33 mouse cellular contexts compared by ENCODE assay signal in the genomic region with DNA sequence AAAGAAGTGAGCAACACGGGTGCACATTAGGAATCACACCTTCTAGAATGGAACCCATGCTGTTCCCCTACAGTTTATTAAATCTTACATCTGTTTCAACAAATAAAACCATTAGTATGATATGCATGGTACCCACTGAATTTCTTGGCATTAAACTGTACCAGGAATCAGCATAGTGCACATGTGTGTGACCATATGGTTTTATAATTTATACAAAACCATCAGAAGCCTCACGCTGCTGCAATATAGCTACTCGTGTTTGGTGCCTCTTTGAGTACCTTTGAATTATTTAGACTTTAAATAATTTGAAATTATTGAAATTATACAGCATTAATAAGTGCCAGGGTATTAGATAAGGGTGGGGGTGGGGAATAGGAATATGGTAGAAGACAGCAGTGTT.
"Had no signal": no experiment of that assay in that cellular context is flagged by ENCODE, and none has a peak within 500 bp of the region (broad histone marks: within the 10 kb centered on the region; RNA-seq: fewer than 3 reads in every experiment).

No protein-coding gene starts in this region.

- ATAC-seq: hindbrain, embryonic 16.5 days; hindbrain, postnatal 0 days; inflammation-experienced regulatory T-cells, adult 6 months; intestine, embryonic 15.5 days; intestine, embryonic 16.5 days; intestine, postnatal 0 days had no signal

- H3K4me1 ChIP-seq: heart, embryonic 12.5 days; heart, embryonic 13.5 days; heart, embryonic 15.5 days; hindbrain, embryonic 10.5 days; hindbrain, embryonic 12.5 days; hindbrain, embryonic 13.5 days; hindbrain, embryonic 15.5 days; intestine, embryonic 15.5 days; kidney, embryonic 15.5 days had no signal

- H3K27ac ChIP-seq: heart, embryonic 13.5 days; heart, embryonic 15.5 days; hindbrain, embryonic 10.5 days; hindbrain, embryonic 12.5 days; hindbrain, embryonic 13.5 days; hindbrain, embryonic 14.5 days; hindbrain, embryonic 15.5 days; hindbrain, postnatal 0 days; intestine, embryonic 15.5 days; kidney, embryonic 15.5 days; kidney, postnatal 0 days; layer of hippocampus, adult 2 months; left cerebral cortex, adult 2 months had no signal

- H3K4me3 ChIP-seq: heart, embryonic 12.5 days; heart, embryonic 13.5 days; heart, embryonic 15.5 days; hindbrain, embryonic 10.5 days; hindbrain, embryonic 12.5 days; hindbrain, embryonic 13.5 days; hindbrain, embryonic 15.5 days; intestine, embryonic 15.5 days; kidney, embryonic 15.5 days; layer of hippocampus, adult 2 months; left cerebral cortex, adult 2 months had no signal

- H3K9me3 ChIP-seq: heart, embryonic 12.5 days; heart, embryonic 13.5 days; heart, embryonic 15.5 days; hindbrain, embryonic 10.5 days; hindbrain, embryonic 12.5 days; hindbrain, embryonic 13.5 days; hindbrain, embryonic 15.5 days; intestine, embryonic 15.5 days; kidney, embryonic 15.5 days had no signal

- H3K27me3 ChIP-seq: heart, embryonic 12.5 days; heart, embryonic 13.5 days; heart, embryonic 15.5 days; hindbrain, embryonic 12.5 days; hindbrain, embryonic 13.5 days; hindbrain, embryonic 15.5 days; intestine, embryonic 15.5 days; kidney, embryonic 15.5 days had no signal

- H3K9ac ChIP-seq: heart, embryonic 12.5 days; heart, embryonic 13.5 days; heart, embryonic 15.5 days; hindbrain, embryonic 12.5 days; hindbrain, embryonic 13.5 days; hindbrain, embryonic 14.5 days; hindbrain, embryonic 15.5 days; intestine, embryonic 15.5 days; kidney, embryonic 15.5 days had no signal

- DNase-seq: heart, postnatal 10 days; heart, postnatal 14 days; heart, postnatal 36 days; heart, postnatal 4 days; kidney, adult 11 months; kidney, adult 18-20 months; kidney, adult 2 months; kidney, adult 8-10 months; kidney, adult 9 months; kidney, postnatal 10 days; kidney, postnatal 14 days; kidney, postnatal 25 days; kidney, postnatal 36 days; kidney, postnatal 4 days; layer of hippocampus, adult 9-11 months had no signal

- H3K36me3 ChIP-seq: heart, embryonic 12.5 days; heart, embryonic 13.5 days; heart, embryonic 15.5 days; hindbrain, embryonic 10.5 days; hindbrain, embryonic 12.5 days; hindbrain, embryonic 13.5 days; hindbrain, embryonic 15.5 days; intestine, embryonic 15.5 days; kidney, embryonic 15.5 days had no signal

- H3K4me2 ChIP-seq: heart, embryonic 12.5 days; heart, embryonic 13.5 days; heart, embryonic 15.5 days; hindbrain, embryonic 12.5 days; hindbrain, embryonic 13.5 days; hindbrain, embryonic 14.5 days; hindbrain, embryonic 15.5 days; intestine, embryonic 15.5 days; kidney, embryonic 15.5 days had no signal
